8 mouse cellular contexts compared by ENCODE assay signal in the genomic region with DNA sequence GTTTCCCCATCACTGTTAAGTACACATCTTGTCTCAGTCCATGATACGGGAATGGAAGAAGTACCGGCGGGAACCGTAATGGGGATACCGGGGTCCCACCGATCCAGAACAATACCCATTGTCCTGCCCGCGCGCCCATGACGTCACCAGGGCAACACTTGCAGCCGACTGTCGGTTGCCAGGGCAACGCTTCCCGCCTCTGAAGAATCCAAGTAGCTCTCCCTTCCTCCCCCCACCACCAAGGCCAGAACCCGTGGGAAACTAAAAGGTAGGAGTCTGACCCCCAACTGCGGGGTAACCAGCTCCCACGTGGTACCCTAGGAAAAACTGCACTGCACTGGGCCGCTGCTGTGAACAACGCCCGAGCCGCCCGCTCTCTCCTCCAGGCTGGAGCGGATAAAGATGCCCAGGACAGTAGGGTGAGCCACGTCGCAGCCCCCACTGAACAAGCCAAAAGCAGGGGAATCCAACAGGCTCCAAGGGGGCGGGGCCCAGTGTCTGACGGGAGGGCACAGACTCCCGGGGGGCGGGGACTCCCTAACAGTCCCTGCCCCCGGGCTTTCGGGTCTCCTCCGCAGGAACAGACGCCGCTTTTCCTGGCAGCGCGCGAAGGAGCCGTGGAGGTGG. TPM values are rescaled to one million over a fixed set of nuclear protein-coding genes. Genes with fewer than 3 reads are reported as not detected.
DNase-seq lines count a peak whose midpoint lies in the region; ATAC-seq and TF ChIP-seq lines count a peak whose summit lies in the region.

No protein-coding gene starts in this region.

- peak; percentile 83 for DNase-seq in CH12.LX (ENCODE audit: extremely low read depth)
- peak; percentile 84 for DNase-seq in brain, embryonic 18.5 days (ENCODE audit: low read depth, low spot score)
- DNase-seq in kidney, postnatal 10 days = peak; percentile 95

- H3K4me3 ChIP-seq in CH12.LX (replicated peaks in 1 of 3; ENCODE audit: low read depth in 2 of 3, low read length in 2 of 3, poor library complexity in 1 of 3) = peak overlapping the region; percentile 62 to 82 (median 74)
- peak overlapping the region; percentile 78 for H3K4me3 ChIP-seq in heart, embryonic 15.5 days
- H3K4me3 ChIP-seq in liver, embryonic 12.5 days = peak overlapping the region; percentile 83
- H3K4me3 ChIP-seq in myocyte = peak overlapping the region; percentile 46
- H3K4me3 ChIP-seq in stomach, embryonic 14.5 days (ENCODE audit: low read depth, low read length) = peak overlapping the region; percentile 71

- no peak for TF ChIP-seq EP300 in CH12.LX (IDR thresholded peaks at IDR 0.05; ENCODE audit: low read length)

- under 1% methylated on average over 38 of the region's 38 CpGs for WGBS in heart, embryonic 15.5 days
- WGBS in liver, embryonic 12.5 days (ENCODE audit: insufficient replicate concordance) = under 1% methylated on average over 38 of the region's 38 CpGs
- under 1% methylated on average over 38 of the region's 38 CpGs for WGBS in stomach, embryonic 14.5 days

- dilution Hi-C loops in CH12.LX (cut with MboI; ENCODE audit: extremely low pct_ligation_motif_present, extremely low pct_unique_long_range_greater_than_20kb, low sequenced_read_pairs) = no loop called here

- TF ChIP-seq POLR2A in CH12.LX (IDR thresholded peaks at IDR 0.05; ENCODE audit: low read depth, low read length) (no peak), myocyte (IDR thresholded peaks at IDR 0.05; ENCODE audit: insufficient read length, low read depth) (no peak)

- H3K9me3 ChIP-seq in CH12.LX (replicated peaks; ENCODE audit: low read length) = no peaks in the 10 kb centered on the region
- no peaks in the 10 kb centered on the region for H3K9me3 ChIP-seq in heart, embryonic 15.5 days (replicated peaks)
- no peaks in the 10 kb centered on the region for H3K9me3 ChIP-seq in liver, embryonic 12.5 days (replicated peaks)
- no peaks in the 10 kb centered on the region for H3K9me3 ChIP-seq in stomach, embryonic 14.5 days (ENCODE audit: control insufficient read depth, low read depth, low read length)

- H3K36me3 ChIP-seq in CH12.LX (replicated peaks in 1 of 2; ENCODE audit: control insufficient read depth in 1 of 2, insufficient read depth in 1 of 2, low read length in 1 of 2) = no peaks in the 10 kb centered on the region
- H3K36me3 ChIP-seq in heart, embryonic 15.5 days = no peaks in the 10 kb centered on the region
- no peaks in the 10 kb centered on the region for H3K36me3 ChIP-seq in liver, embryonic 12.5 days
- H3K36me3 ChIP-seq in myocyte (ENCODE audit: control insufficient read depth, insufficient read depth) = no peaks in the 10 kb centered on the region
- no peaks in the 10 kb centered on the region for H3K36me3 ChIP-seq in stomach, embryonic 14.5 days (ENCODE audit: control insufficient read depth, insufficient read depth, low read length)

- TF ChIP-seq RAD21 in CH12.LX (IDR thresholded peaks at IDR 0.05; ENCODE audit: low read depth, low read length) = no peak

- ATAC-seq in erythroid progenitor cell, adult 5-6 weeks (replicated peaks; ENCODE audit: low FRiP score, poor library complexity, severe bottlenecking) = peak; percentile 66
- ATAC-seq in heart, embryonic 15.5 days (replicated peaks; ENCODE audit: insufficient number of reproducible peaks, insufficient read depth, low FRiP score, low read depth) = peak; percentile 80
- ATAC-seq in liver, embryonic 12.5 days = peak; percentile 82
- ATAC-seq in stomach, embryonic 14.5 days (ENCODE audit: insufficient number of reproducible peaks, insufficient read depth, low FRiP score, low read depth) = peak; percentile 83

- H3K79me2 ChIP-seq in CH12.LX (replicated peaks; ENCODE audit: control insufficient read depth, extremely low read depth, insufficient read depth, poor library complexity, severe bottlenecking) = no peaks in the 10 kb centered on the region; the same call in 1 of the 2 replicates
- no peaks in the 10 kb centered on the region for H3K79me2 ChIP-seq in myocyte (ENCODE audit: control insufficient read depth, insufficient read depth)

- H3ac ChIP-seq in myocyte (ENCODE audit: control insufficient read depth, insufficient read length) = peak overlapping the region; percentile 46

- no peak overlapping the region for H3K27ac ChIP-seq in CH12.LX (ENCODE audit: insufficient read depth, low read depth)
- H3K27ac ChIP-seq in heart, embryonic 15.5 days = peak overlapping the region; percentile 98
- peak overlapping the region; percentile 82 for H3K27ac ChIP-seq in liver, embryonic 12.5 days
- peak overlapping the region; percentile 96 for H3K27ac ChIP-seq in stomach, embryonic 14.5 days (ENCODE audit: low read length)

- in situ Hi-C loops in CH12.LX (cut with MboI; ENCODE audit: low pct_ligation_motif_present, low pct_unique_long_range_greater_than_20kb, low sequenced_read_pairs) = no loop called here

- H3K4me1 ChIP-seq in CH12.LX (ENCODE audit: control insufficient read depth in 1 of 2, insufficient read depth in 2 of 2) = peaks cover 3 to 28% of the 10 kb centered on the region in 2 experiments; a peak in 2 of 4 replicates
- peaks cover 51% of the 10 kb centered on the region for H3K4me1 ChIP-seq in heart, embryonic 15.5 days (replicated peaks)
- peaks cover 54% of the 10 kb centered on the region for H3K4me1 ChIP-seq in liver, embryonic 12.5 days
- H3K4me1 ChIP-seq in stomach, embryonic 14.5 days (ENCODE audit: control insufficient read depth, insufficient read depth, low read length) = peaks cover 39% of the 10 kb centered on the region

- TF ChIP-seq CTCF in CH12.LX (conservative IDR thresholded peaks at IDR 0.05 in 1 of 2, IDR thresholded peaks at IDR 0.05 in 1 of 2; ENCODE audit: low read depth in 2 of 2, low read length in 2 of 2) = no peak

- H3K27me3 ChIP-seq in CH12.LX (replicated peaks) = peaks cover 4% of the 10 kb centered on the region
- peaks cover 3% of the 10 kb centered on the region; the same call in 1 of the 2 replicates for H3K27me3 ChIP-seq in heart, embryonic 15.5 days
- peaks cover 13% of the 10 kb centered on the region for H3K27me3 ChIP-seq in liver, embryonic 12.5 days (replicated peaks)
- no peaks in the 10 kb centered on the region for H3K27me3 ChIP-seq in myocyte (ENCODE audit: control insufficient read depth, insufficient read depth, insufficient read length)
- H3K27me3 ChIP-seq in stomach, embryonic 14.5 days (ENCODE audit: control insufficient read depth, insufficient read depth, low read length) = no peaks in the 10 kb centered on the region

- peak overlapping the region; percentile 63 for H3K9ac ChIP-seq in CH12.LX (ENCODE audit: insufficient read depth, low read depth)
- peak overlapping the region; percentile 82 for H3K9ac ChIP-seq in heart, embryonic 15.5 days
- H3K9ac ChIP-seq in liver, embryonic 12.5 days = peak overlapping the region; percentile 88
- peak overlapping the region; percentile 79 for H3K9ac ChIP-seq in stomach, embryonic 14.5 days (replicated peaks; ENCODE audit: low read depth, low read length)

- H3K4me2 ChIP-seq in CH12.LX (ENCODE audit: insufficient read depth, low read depth, poor library complexity, severe bottlenecking) (peak overlapping the region; percentile 77), myocyte (ENCODE audit: low read depth) (peak overlapping the region; percentile 100)
- H3K4me2 ChIP-seq in heart, embryonic 15.5 days = peak overlapping the region; percentile 96
- H3K4me2 ChIP-seq in liver, embryonic 12.5 days = peak overlapping the region; percentile 99
- H3K4me2 ChIP-seq in stomach, embryonic 14.5 days (replicated peaks; ENCODE audit: low read depth, low read length) = peak overlapping the region; percentile 94

RNA-seq across cellular contexts. Expression of gene Gpsm3, which starts 2.7 kb away (rescaled TPM):
- total RNA-seq in CH12.LX (2012; rRNA removed) (14.9 and 18.2 TPM in 2 replicates), CH12.LX (2014; rRNA removed) (8.5 and 13.0 TPM in 2 replicates)
- polyA plus RNA-seq in CH12.LX (2012; ENCODE audit: insufficient read length, low read depth) (38.7 and 52.6 TPM in 2 replicates), myocyte (2012; fragmentation: generic; extraction: Trizol) (3.1 TPM)
- total RNA-seq in erythroid progenitor cell, adult 5-6 weeks (2015; ENCODE audit: low replicate concordance) = 21.8 and 24.1 TPM in 2 replicates
- total RNA-seq in erythroid progenitor cell, adult 5-6 weeks (2017; ENCODE audit: low replicate concordance) = 4.9 and 22.2 TPM in 2 replicates
- 5.5 and 13.1 TPM in 2 replicates for polyA plus RNA-seq in heart, embryonic 15.5 days (2015; fragmentation: Nextera tagmentation; extraction: Ambion mirVana)
- polyA plus RNA-seq in liver, embryonic 12.5 days (2016; fragmentation: Nextera tagmentation; extraction: Ambion mirVana) = 10.7 and 11.0 TPM in 2 replicates
- polyA plus RNA-seq in stomach, embryonic 14.5 days (2014; fragmentation: Nextera tagmentation; extraction: Ambion mirVana) = 6.1 and 8.0 TPM in 2 replicates

RNA-seq across cellular contexts. Expression of gene Pbx2, which starts 4.2 kb away (rescaled TPM):
- 34.8 and 41.0 TPM in 2 replicates for total RNA-seq in CH12.LX (2012; rRNA removed)
- total RNA-seq in CH12.LX (2014; rRNA removed) = 30.0 and 31.9 TPM in 2 replicates
- polyA plus RNA-seq in CH12.LX (2012; ENCODE audit: insufficient read length, low read depth) = 41.7 and 50.5 TPM in 2 replicates
- 8.3 and 9.2 TPM in 2 replicates for total RNA-seq in erythroid progenitor cell, adult 5-6 weeks (2015; ENCODE audit: low replicate concordance)
- 8.7 and 19.7 TPM in 2 replicates for total RNA-seq in erythroid progenitor cell, adult 5-6 weeks (2017; ENCODE audit: low replicate concordance)
- 4.8 and 5.5 TPM in 2 replicates for polyA plus RNA-seq in heart, embryonic 15.5 days (2015; fragmentation: Nextera tagmentation; extraction: Ambion mirVana)
- polyA plus RNA-seq in liver, embryonic 12.5 days (2016; fragmentation: Nextera tagmentation; extraction: Ambion mirVana) = 6.9 and 8.3 TPM in 2 replicates
- 21.6 TPM for polyA plus RNA-seq in myocyte (2012; fragmentation: generic; extraction: Trizol)
- 13.1 and 15.5 TPM in 2 replicates for polyA plus RNA-seq in stomach, embryonic 14.5 days (2014; fragmentation: Nextera tagmentation; extraction: Ambion mirVana)

RNA-seq across cellular contexts. Expression of gene Ager, which starts 10.8 kb away (rescaled TPM):
- total RNA-seq in CH12.LX (2012; rRNA removed) = 0.76 and 0.81 TPM in 2 replicates
- 0.55 and 0.92 TPM in 2 replicates for total RNA-seq in CH12.LX (2014; rRNA removed)
- 3.5 and 4.1 TPM in 2 replicates for polyA plus RNA-seq in CH12.LX (2012; ENCODE audit: insufficient read length, low read depth)
- total RNA-seq in erythroid progenitor cell, adult 5-6 weeks (2015; ENCODE audit: low replicate concordance) = 0.84 and 1.1 TPM in 2 replicates
- total RNA-seq in erythroid progenitor cell, adult 5-6 weeks (2017; ENCODE audit: low replicate concordance) = 1.7 TPM in 1 of 2 replicates, not detected in the other
- polyA plus RNA-seq in heart, embryonic 15.5 days (2015; fragmentation: Nextera tagmentation; extraction: Ambion mirVana) = 6.4 and 12.3 TPM in 2 replicates
- 1.3 and 1.5 TPM in 2 replicates for polyA plus RNA-seq in liver, embryonic 12.5 days (2016; fragmentation: Nextera tagmentation; extraction: Ambion mirVana)
- polyA plus RNA-seq in myocyte (2012; fragmentation: generic; extraction: Trizol) = 0.22 TPM
- 3.7 and 3.8 TPM in 2 replicates for polyA plus RNA-seq in stomach, embryonic 14.5 days (2014; fragmentation: Nextera tagmentation; extraction: Ambion mirVana)

RNA-seq across cellular contexts. Expression of gene Rnf5, which starts 16.6 kb away (rescaled TPM):
- total RNA-seq in CH12.LX (2012; rRNA removed) (16.5 and 20.6 TPM in 2 replicates), CH12.LX (2014; rRNA removed) (6.5 and 8.4 TPM in 2 replicates)
- polyA plus RNA-seq in CH12.LX (2012; ENCODE audit: insufficient read length, low read depth) (35.1 and 48.9 TPM in 2 replicates), myocyte (2012; fragmentation: generic; extraction: Trizol) (37.1 TPM)
- total RNA-seq in erythroid progenitor cell, adult 5-6 weeks (2015; ENCODE audit: low replicate concordance) = 39.4 and 63.8 TPM in 2 replicates
- 16.6 and 24.9 TPM in 2 replicates for total RNA-seq in erythroid progenitor cell, adult 5-6 weeks (2017; ENCODE audit: low replicate concordance)
- 99.7 and 111 TPM in 2 replicates for polyA plus RNA-seq in heart, embryonic 15.5 days (2015; fragmentation: Nextera tagmentation; extraction: Ambion mirVana)
- 94.8 and 101 TPM in 2 replicates for polyA plus RNA-seq in liver, embryonic 12.5 days (2016; fragmentation: Nextera tagmentation; extraction: Ambion mirVana)
- polyA plus RNA-seq in stomach, embryonic 14.5 days (2014; fragmentation: Nextera tagmentation; extraction: Ambion mirVana) = 104 and 105 TPM in 2 replicates

RNA-seq across cellular contexts. Expression of gene Agpat1, which starts 17.2 kb away (rescaled TPM):
- 39.3 and 47.4 TPM in 2 replicates for total RNA-seq in CH12.LX (2012; rRNA removed)
- 9.9 and 11.2 TPM in 2 replicates for total RNA-seq in CH12.LX (2014; rRNA removed)
- polyA plus RNA-seq in CH12.LX (2012; ENCODE audit: insufficient read length, low read depth) = 37.7 and 44.4 TPM in 2 replicates
- total RNA-seq in erythroid progenitor cell, adult 5-6 weeks (2015; ENCODE audit: low replicate concordance) = 12.6 and 17.3 TPM in 2 replicates
- 8.0 and 10.3 TPM in 2 replicates for total RNA-seq in erythroid progenitor cell, adult 5-6 weeks (2017; ENCODE audit: low replicate concordance)
- 45.7 and 53.9 TPM in 2 replicates for polyA plus RNA-seq in heart, embryonic 15.5 days (2015; fragmentation: Nextera tagmentation; extraction: Ambion mirVana)
- 31.2 and 31.7 TPM in 2 replicates for polyA plus RNA-seq in liver, embryonic 12.5 days (2016; fragmentation: Nextera tagmentation; extraction: Ambion mirVana)
- polyA plus RNA-seq in myocyte (2012; fragmentation: generic; extraction: Trizol) = 70.5 TPM
- 53.1 and 53.9 TPM in 2 replicates for polyA plus RNA-seq in stomach, embryonic 14.5 days (2014; fragmentation: Nextera tagmentation; extraction: Ambion mirVana)
